Mouse (Mus musculus): ENCODE results near the gene Scarb2.

GRCm38 (mm10) chr5:92393863-92394262, 112.8 kb downstream of the Scarb2 start:
- TF ChIP-seq EP300 (IDR thresholded peaks at IDR 0.05; ENCODE audit: insufficient read depth, low read depth, low read length) (no peak), CTCF (IDR thresholded peaks at IDR 0.05; ENCODE audit: low read depth, low read length) (no peak)

All from ES-Bruce4 (cell line).